Mouse (Mus musculus) embryonic facial prominence, embryonic 11.5 days (tissue): ENCODE measurements around the gene Nav2. TPM values are rescaled to one million over a fixed set of nuclear protein-coding genes. Genes with fewer than 3 reads are reported as not detected.

Experiments
- ATAC-seq: fragments of 200-750 bp; cut with Nextera tagmentation; replicated peaks from 2 replicates; pipeline ENCODE4 v1.8.0; 2017; ENCODE audit warnings: low read depth; ENCODE audit not compliant: insufficient number of reproducible peaks, low FRiP score, low TSS enrichment
- DNase-seq: peaks from one replicate; pipeline ENCODE4 v3.0.0-alpha.2; 2015; ENCODE audit warnings: low spot score
- H3K27ac ChIP-seq: fragments of 300-500 bp; sonication (generic); replicated peaks from 2 replicates; pipeline ENCODE4 v1.5.1; 2014; ENCODE audit warnings: mild to moderate bottlenecking, low read depth, low read length, control low read depth
- H3K27me3 ChIP-seq: fragments of 300-500 bp; sonication (generic); 2 replicates; pipeline ENCODE4 v1.6.1; 2014; ENCODE audit warnings: mild to moderate bottlenecking, low read length, moderate library complexity, mixed read lengths; ENCODE audit not compliant: control insufficient read depth, insufficient read depth
- H3K36me3 ChIP-seq: fragments of 300-500 bp; sonication (generic); replicated peaks from 2 replicates; pipeline ENCODE4 v1.6.1; 2014; ENCODE audit warnings: low read depth, mild to moderate bottlenecking, low read length, moderate library complexity, mixed read lengths; ENCODE audit not compliant: control insufficient read depth, insufficient read depth
- H3K4me1 ChIP-seq: fragments of 300-500 bp; sonication (generic); 2 replicates; pipeline ENCODE4 v1.6.1; 2014; ENCODE audit warnings: low read length, mixed read lengths; ENCODE audit not compliant: control insufficient read depth, insufficient read depth
- H3K4me2 ChIP-seq: fragments of 300-500 bp; sonication (generic); 2 replicates; pipeline ENCODE4 v1.6.1; 2014; ENCODE audit warnings: low read depth, mild to moderate bottlenecking, control low read depth, low read length, moderate library complexity
- H3K4me3 ChIP-seq: fragments of 300-500 bp; sonication (generic); 2 replicates; pipeline ENCODE4 v1.5.1; 2014; ENCODE audit warnings: low read depth, low read length, control low read depth
- H3K9ac ChIP-seq: fragments of 300-500 bp; sonication (generic); replicated peaks from 2 replicates; pipeline ENCODE4 v1.6.1; 2014; ENCODE audit warnings: mild to moderate bottlenecking, control low read depth, low read length
- H3K9me3 ChIP-seq: fragments of 300-500 bp; sonication (generic); replicated peaks from 2 replicates; pipeline ENCODE4 v1.6.1; 2016; ENCODE audit warnings: mild to moderate bottlenecking, low read length, inconsistent platforms, mixed read lengths; ENCODE audit not compliant: control insufficient read depth
- WGBS: fragments of 180-500 bp; shearing (Covaris S2); extraction: QIAGEN DNeasy Blood & Tissue Kit; methylation state at CpG from one replicate; pipeline ENCODE4 v1.1.7; 2014; 5-methylcytosine and 5-hydroxymethylcytosine counted together
- polyA plus RNA-seq: library from polyadenylated mRNA; unstranded; fragments of >200 nt; fragmentation: Nextera tagmentation; extraction: Ambion mirVana; gene quantifications from 2 replicates; pipeline ENCODE4 v1.2.1, GENCODE M21; 2014

The Nav2 gene
- polyA plus RNA-seq, 1 experiment from 2014 or later, result 7.3 TPM

DNA sequence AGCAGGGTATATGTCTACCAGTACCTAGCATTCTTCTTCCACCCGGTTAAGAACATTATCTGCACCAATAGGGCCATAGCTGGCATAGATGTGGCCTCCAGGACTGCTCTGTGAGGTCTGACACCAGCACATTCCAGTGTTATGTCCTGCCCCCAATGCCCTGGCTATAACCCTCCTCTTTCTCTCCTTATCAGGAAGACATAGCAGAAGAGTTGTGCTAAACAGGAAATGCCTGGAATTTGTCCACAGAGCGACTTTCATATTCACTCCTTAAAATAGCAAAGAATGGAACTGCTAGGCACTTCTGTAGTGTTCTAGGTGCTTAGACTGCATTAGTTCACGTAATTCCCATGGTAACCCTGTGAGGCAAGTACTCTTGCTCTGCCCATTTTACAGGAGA, 16.7 kb downstream of the Nav2 start:
- H3K27ac ChIP-seq, result no peak overlapping the region
- WGBS, result 77% methylated on average over 3 of the region's 3 CpGs
- no peak overlapping the region for H3K9ac ChIP-seq
- H3K27me3 ChIP-seq, result no peaks in the 10 kb centered on the region
- H3K4me1 ChIP-seq, result no peaks in the 10 kb centered on the region
- H3K4me2 ChIP-seq, result no peak overlapping the region
- no peaks in the 10 kb centered on the region for H3K9me3 ChIP-seq
- DNase-seq (no peak), ATAC-seq (no peak)
- H3K4me3 ChIP-seq, result no peak overlapping the region
- H3K36me3 ChIP-seq, result no peaks in the 10 kb centered on the region

DNA sequence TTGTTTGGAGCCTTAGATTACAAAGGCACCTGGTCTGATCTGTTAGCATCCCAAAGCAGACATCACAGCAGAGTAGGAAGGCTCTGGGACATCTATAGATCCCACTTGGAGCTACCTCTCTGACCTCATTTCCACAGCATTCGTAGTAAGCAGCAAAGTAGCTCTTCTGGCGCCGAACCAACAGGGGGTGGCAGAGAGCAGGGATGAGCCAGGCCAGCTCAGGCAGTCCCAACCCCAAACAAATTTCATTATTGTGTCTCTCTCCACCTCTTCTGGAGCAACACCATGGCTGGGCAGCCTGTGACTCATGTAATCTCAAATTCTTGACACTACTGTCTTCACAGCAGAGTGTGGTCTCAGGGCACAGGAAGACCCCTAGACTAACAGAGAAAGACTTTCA, 19.8 kb downstream of the Nav2 start:
- Histone ChIP-seq H3K4me1 (no peaks in the 10 kb centered on the region), H3K4me2 (no peak overlapping the region), H3K36me3 (no peaks in the 10 kb centered on the region), H3K27me3 (no peaks in the 10 kb centered on the region), H3K9ac (no peak overlapping the region), H3K9me3 (no peaks in the 10 kb centered on the region), H3K27ac (no peak overlapping the region), H3K4me3 (no peak overlapping the region)
- no peak; the same call in 1 of the 2 replicates for ATAC-seq
- peak; percentile 61 for DNase-seq
- WGBS, result 16% methylated on average over 3 of the region's 3 CpGs

DNA sequence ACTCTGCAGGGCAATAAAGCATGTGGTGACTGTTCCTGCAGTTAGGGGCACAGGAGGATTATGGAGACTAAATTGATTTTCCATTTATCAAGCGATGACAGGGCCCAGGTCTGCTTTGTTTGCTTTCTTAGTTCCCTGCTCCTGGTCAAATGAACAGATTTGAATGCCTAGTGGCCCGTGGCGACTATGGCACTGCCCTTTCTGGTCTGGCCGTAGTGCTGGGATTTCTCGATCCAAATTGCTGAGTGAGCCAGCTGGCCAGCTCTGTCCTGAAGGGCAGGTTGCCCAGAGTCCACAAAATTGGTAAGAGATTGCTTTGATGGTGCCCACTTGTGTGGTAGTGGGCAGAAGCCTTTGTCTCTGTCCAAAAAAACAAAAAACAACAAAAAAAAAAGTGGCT, 21.9 kb downstream of the Nav2 start:
- no peak overlapping the region for H3K4me3 ChIP-seq
- no peak overlapping the region for H3K27ac ChIP-seq
- no peaks in the 10 kb centered on the region for H3K27me3 ChIP-seq
- WGBS, result 75% methylated on average over 5 of the region's 5 CpGs
- no peaks in the 10 kb centered on the region for H3K4me1 ChIP-seq
- no peak overlapping the region for H3K9ac ChIP-seq
- DNase-seq, result no peak
- H3K36me3 ChIP-seq, result no peaks in the 10 kb centered on the region
- no peaks in the 10 kb centered on the region for H3K9me3 ChIP-seq
- ATAC-seq, result no peak
- no peak overlapping the region for H3K4me2 ChIP-seq

DNA sequence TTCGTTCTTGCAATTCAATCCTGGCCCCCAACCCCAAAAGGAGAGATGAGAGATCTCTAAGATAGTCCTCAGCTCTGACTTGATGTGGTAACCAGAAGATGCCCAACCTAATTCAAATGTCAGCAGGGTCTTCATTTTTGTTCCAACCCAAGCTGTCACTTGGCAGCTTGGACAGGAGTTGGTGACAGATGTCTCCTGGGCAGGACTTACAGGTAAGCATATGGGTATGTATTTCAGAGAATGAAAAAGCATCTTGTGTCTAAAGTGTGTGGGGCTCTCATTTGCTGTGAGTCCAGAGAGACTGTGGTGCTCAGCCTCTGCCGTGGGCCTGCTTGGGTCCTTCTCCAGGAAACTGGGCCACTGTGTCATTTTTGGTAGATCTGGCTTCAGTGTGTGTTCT, 23.6 kb downstream of the Nav2 start:
- 73% methylated on average over 2 of the region's 2 CpGs for WGBS
- no peaks in the 10 kb centered on the region for H3K36me3 ChIP-seq
- H3K4me1 ChIP-seq, result no peaks in the 10 kb centered on the region
- ATAC-seq (no peak), DNase-seq (no peak)
- no peak overlapping the region for H3K4me3 ChIP-seq
- no peaks in the 10 kb centered on the region for H3K27me3 ChIP-seq
- no peaks in the 10 kb centered on the region for H3K9me3 ChIP-seq
- no peak overlapping the region for H3K9ac ChIP-seq
- no peak overlapping the region for H3K27ac ChIP-seq
- no peak overlapping the region for H3K4me2 ChIP-seq

DNA sequence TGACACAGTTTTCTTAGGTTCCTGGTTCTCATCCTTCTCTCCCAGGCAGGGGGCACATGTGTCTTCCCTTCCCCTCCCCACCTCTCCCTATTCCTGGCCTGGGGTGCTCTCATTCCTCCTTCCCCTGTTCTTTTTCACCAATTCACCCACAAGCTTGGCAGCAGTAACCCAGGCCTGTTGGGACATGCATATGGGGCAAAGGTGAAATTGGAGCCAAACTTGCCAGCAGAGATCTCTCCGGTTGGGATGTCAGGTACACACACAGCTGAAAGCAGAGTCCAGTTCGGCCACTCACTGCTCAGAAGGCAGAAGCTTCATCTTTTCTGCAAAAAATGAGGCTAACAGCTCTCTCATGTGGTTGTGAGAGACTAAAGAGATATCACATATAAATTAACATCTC, 26.3 kb downstream of the Nav2 start:
- ATAC-seq (no peak), DNase-seq (no peak)
- no peaks in the 10 kb centered on the region for H3K36me3 ChIP-seq
- no peak overlapping the region for H3K9ac ChIP-seq
- H3K27ac ChIP-seq, result no peak overlapping the region
- no peak overlapping the region for H3K4me3 ChIP-seq
- H3K4me2 ChIP-seq, result no peak overlapping the region
- no peaks in the 10 kb centered on the region for H3K9me3 ChIP-seq
- no peaks in the 10 kb centered on the region for H3K4me1 ChIP-seq
- 85% methylated on average over 2 of the region's 2 CpGs for WGBS
- no peaks in the 10 kb centered on the region for H3K27me3 ChIP-seq

DNA sequence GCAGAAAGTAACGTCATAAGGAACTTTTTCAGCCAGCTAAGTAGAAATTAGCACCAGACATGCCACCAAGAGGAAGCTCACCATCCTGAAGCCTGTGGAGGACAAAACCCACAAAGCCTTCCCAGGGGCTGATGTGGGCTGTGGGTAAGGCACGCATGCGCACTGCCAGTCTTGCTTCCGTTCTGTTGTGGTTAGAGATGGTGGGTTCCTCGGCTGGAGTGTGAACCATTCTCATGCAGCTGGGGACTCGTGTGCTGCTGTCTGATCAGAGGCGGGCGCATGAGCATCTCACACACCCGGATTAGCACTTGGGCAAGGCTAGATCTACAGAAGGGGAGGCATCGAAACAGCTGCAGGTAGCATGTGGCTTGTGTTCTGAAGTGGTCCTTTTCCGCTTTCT, 29.0 kb downstream of the Nav2 start:
- no peaks in the 10 kb centered on the region for H3K27me3 ChIP-seq
- H3K27ac ChIP-seq, result no peak overlapping the region
- H3K4me2 ChIP-seq, result no peak overlapping the region
- no peaks in the 10 kb centered on the region for H3K9me3 ChIP-seq
- no peak overlapping the region for H3K9ac ChIP-seq
- H3K4me3 ChIP-seq, result no peak overlapping the region
- WGBS, result 86% methylated on average over 11 of the region's 11 CpGs
- no peak for DNase-seq
- no peaks in the 10 kb centered on the region for H3K4me1 ChIP-seq
- no peak for ATAC-seq
- H3K36me3 ChIP-seq, result no peaks in the 10 kb centered on the region

DNA sequence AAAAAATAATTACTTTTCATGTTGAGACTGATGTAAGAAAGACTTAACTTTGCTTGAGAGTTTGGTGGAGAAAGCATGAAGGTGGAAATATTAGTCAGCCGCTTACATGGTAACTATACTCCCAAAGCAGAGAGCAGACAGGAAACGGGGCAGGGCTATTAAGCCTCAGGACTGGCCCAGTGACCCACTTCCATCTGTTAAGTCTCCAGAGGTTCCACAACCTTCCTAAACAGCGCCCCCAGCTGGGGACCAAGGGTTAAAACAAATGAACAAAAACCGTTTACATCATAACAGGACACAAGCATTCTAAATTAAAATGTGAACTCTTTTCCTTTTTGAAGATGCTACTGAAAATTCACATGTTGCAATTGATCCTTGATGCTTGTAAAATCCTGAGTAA, 29.7 kb downstream of the Nav2 start:
- Histone ChIP-seq H3K4me3 (no peak overlapping the region), H3K9me3 (no peaks in the 10 kb centered on the region), H3K4me2 (no peak overlapping the region), H3K27ac (no peak overlapping the region), H3K9ac (no peak overlapping the region), H3K36me3 (no peaks in the 10 kb centered on the region), H3K4me1 (no peaks in the 10 kb centered on the region), H3K27me3 (no peaks in the 10 kb centered on the region)
- whole genome bisulfite sequencing, result 32% methylated on average over 4 of the region's 4 CpGs
- ATAC-seq, result no peak
- no peak for DNase-seq

DNA sequence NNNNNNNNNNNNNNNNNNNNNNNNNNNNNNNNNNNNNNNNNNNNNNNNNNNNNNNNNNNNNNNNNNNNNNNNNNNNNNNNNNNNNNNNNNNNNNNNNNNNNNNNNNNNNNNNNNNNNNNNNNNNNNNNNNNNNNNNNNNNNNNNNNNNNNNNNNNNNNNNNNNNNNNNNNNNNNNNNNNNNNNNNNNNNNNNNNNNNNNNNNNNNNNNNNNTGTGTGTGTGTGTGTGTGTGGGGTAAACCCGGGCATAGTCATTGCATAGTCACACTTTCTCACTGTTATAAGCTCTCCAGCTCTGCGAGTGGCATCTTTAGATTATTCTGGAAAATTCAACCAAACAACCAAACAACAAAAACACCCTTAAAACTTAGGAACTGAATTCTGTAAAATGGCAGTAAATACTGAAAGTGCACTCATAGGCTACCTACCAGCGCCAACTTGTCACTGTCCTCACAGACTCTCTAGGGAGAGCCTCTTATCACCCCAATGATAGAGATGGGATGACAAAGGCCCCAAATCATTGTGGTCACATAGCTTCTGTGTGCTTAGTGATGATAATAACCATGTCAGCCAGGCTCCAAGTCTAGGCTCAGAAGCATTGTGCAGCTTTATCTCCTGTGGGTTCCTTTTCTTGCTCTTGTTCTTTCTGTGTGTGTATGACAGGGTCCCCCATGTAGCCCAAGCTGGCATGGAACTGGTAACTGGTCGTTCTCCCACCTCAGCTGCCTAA, 40.0 kb downstream of the Nav2 start:
- H3K4me2 ChIP-seq, result no peak overlapping the region
- WGBS, result 88% methylated on average over 4 of the region's 4 CpGs
- no peak overlapping the region for H3K4me3 ChIP-seq
- H3K36me3 ChIP-seq, result no peaks in the 10 kb centered on the region
- ATAC-seq (no peak), DNase-seq (no peak)
- H3K9ac ChIP-seq, result no peak overlapping the region
- H3K27ac ChIP-seq, result no peak overlapping the region
- no peaks in the 10 kb centered on the region for H3K9me3 ChIP-seq
- no peaks in the 10 kb centered on the region for H3K27me3 ChIP-seq
- H3K4me1 ChIP-seq, result no peaks in the 10 kb centered on the region
